Mouse (Mus musculus): ENCODE data around the gene Polr3e. TPM values are rescaled to one million over a fixed set of nuclear protein-coding genes. Genes with fewer than 3 reads are reported as not detected.
"Not testable (repeated sequence)": the region's sequence is repeated elsewhere in the genome, so short reads cannot be mapped to it uniquely, and the experiment has no call there.

Gene Polr3e
- polyA plus RNA-seq, 1 experiment, result 8.9 TPM

DNA sequence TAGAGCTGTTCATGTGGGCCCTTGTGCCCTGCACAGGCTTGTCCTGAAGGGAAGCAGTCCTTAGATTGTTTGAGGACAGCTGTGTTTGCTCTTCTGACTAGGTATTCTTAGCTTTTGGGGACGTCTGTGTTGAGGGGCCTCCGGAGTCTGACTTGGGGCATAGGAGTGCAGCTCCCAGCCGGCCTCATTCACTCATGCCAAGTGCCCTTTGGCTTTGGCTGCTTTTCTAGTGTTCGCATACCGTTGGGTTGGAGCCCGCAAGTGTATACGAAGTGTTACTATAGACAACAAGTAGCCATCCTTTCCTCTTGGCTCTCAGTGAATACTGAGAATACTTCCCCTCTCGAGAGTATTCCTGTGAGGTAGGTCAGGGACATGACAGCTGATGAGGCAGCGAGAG is 20.7 kb downstream of the Polr3e start:
- Histone ChIP-seq H3K9me3 (no peaks in the 10 kb centered on the region), H3K27me3 (replicated peaks) (no peaks in the 10 kb centered on the region), H3K4me3 (replicated peaks) (no peak overlapping the region), H3K36me3 (replicated peaks; ENCODE audit: low read length) (peaks cover 100% of the 10 kb centered on the region), H3K4me1 (peaks cover 7% of the 10 kb centered on the region; the same call in 1 of the 2 replicates)
- TF ChIP-seq GATA1 (IDR thresholded peaks at IDR 0.05; ENCODE audit: borderline replicate concordance, low read length) (no peak), FLI1 (IDR thresholded peaks at IDR 0.05; ENCODE audit: low read length) (no peak)

DNA sequence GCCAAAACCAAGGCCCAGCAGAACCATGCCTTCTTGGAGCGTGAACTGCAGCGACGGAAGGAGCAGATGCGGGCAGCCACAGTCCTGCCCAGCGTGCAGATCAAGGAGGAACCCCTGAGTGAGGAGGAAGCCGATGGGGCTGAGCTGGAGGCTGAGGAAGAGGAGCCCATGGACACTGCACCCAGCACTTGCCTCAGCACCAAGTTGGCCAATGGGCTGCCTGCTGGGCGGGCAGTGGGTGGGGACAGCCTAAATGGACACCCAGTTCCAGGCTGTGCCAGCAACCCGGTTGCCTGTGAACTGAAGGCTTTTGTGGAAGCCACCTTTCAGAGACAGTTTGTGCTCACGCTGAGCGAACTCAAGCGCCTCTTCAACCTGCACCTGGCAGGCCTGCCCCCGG is 22.8 kb downstream of the Polr3e start:
- Histone ChIP-seq H3K4me1 (peaks cover 3% of the 10 kb centered on the region; the same call in 1 of the 2 replicates), H3K27me3 (replicated peaks) (no peaks in the 10 kb centered on the region), H3K9me3 (no peaks in the 10 kb centered on the region), H3K4me3 (replicated peaks) (no peak overlapping the region), H3K36me3 (replicated peaks; ENCODE audit: low read length) (peaks cover 98% of the 10 kb centered on the region)
- TF ChIP-seq GATA1 (IDR thresholded peaks at IDR 0.05; ENCODE audit: borderline replicate concordance, low read length), result no peak
- TF ChIP-seq FLI1 (IDR thresholded peaks at IDR 0.05; ENCODE audit: low read length), result no peak

DNA sequence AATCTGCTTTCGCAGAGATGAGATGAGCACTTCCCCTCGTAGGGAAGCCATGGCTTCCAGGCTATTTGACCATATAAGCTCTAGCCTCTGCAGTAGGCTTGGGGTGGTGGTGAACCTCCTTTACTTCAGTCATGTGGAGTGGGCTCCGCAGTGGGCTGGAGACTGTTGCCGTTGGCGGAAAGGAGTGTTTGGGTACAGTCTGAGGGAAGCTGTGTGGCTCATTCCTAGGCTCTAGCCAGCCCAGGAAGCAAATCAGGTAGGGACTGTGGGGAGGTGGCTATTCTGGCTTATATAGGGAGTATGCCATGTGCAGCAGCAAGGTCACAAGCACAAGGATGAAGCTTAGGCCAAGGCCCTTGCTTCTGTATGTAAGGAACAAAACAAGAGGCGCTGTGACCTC is 23.7 kb downstream of the Polr3e start:
- peaks cover 98% of the 10 kb centered on the region for H3K36me3 ChIP-seq (replicated peaks; ENCODE audit: low read length)
- TF ChIP-seq GATA1 (IDR thresholded peaks at IDR 0.05; ENCODE audit: borderline replicate concordance, low read length), result no peak
- TF ChIP-seq FLI1 (IDR thresholded peaks at IDR 0.05; ENCODE audit: low read length), result no peak

DNA sequence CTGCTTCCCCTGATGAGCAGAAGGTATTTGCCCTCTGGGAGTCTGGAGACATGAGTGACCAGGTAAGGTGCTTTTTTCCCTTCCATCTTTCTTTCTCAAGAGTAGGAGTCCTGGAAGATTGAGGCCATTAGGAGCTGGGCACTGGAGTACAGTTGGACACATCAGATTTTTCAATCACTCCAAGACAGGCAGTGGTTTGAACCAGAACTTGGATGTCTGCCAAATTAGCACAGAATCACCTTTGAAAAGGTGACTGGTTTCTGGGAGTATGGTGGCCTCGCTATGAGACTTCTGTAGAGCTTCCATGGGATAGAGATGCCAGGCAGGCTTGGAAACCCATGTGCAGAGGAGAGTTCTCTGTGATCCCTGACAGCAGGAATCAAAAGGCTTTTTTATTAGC is 25.0 kb downstream of the Polr3e start:
- Histone ChIP-seq H3K4me1 (peaks cover 3% of the 10 kb centered on the region; the same call in 1 of the 2 replicates), H3K27me3 (replicated peaks) (no peaks in the 10 kb centered on the region), H3K36me3 (replicated peaks; ENCODE audit: low read length) (peaks cover 92% of the 10 kb centered on the region), H3K9me3 (no peaks in the 10 kb centered on the region), H3K4me3 (replicated peaks) (no peak overlapping the region)
- TF ChIP-seq GATA1 (IDR thresholded peaks at IDR 0.05; ENCODE audit: borderline replicate concordance, low read length) (no peak), FLI1 (IDR thresholded peaks at IDR 0.05; ENCODE audit: low read length) (no peak)

More for the DNA sequence above, 23.7 kb downstream of the Polr3e start:
- peaks cover 3% of the 10 kb centered on the region; the same call in 1 of the 2 replicates for H3K4me1 ChIP-seq
- no peaks in the 10 kb centered on the region for H3K27me3 ChIP-seq (replicated peaks)
- no peak overlapping the region for H3K4me3 ChIP-seq (replicated peaks)
- no peaks in the 10 kb centered on the region for H3K9me3 ChIP-seq

DNA sequence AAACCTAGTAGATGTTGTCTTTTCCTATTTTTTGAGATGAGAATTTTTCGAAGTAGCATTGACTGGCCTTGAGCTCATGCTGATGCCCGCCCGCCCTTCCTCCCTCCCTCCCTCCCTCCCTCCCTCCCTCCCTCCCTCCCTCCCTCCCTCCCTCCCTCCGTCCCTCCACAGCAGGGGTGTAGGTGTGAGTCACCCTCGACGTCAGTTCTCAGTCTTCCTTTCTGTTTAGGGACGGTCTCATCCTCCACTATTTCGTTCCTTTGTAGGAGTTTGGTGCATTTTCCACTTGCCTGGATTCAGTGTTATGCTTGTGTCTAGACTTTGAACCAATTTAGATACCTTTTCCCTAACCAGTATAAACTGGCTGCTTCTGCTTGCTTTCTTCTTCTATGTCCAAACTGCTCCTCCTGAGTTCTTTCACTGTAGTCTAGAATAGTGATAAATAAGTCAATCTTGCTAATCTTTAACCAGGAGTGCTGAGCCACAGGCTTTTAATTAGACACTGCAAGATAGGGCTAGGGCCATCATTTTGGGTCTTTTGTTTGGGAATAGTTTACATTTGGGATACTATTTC is 26.5 kb downstream of the Polr3e start:
- H3K4me3 ChIP-seq (replicated peaks), result no peak overlapping the region
- no peaks in the 10 kb centered on the region for H3K27me3 ChIP-seq (replicated peaks)
- no peaks in the 10 kb centered on the region for H3K9me3 ChIP-seq
- H3K4me1 ChIP-seq, result peaks cover 3% of the 10 kb centered on the region; the same call in 1 of the 2 replicates
- no peak for TF ChIP-seq FLI1 (IDR thresholded peaks at IDR 0.05; ENCODE audit: low read length)
- TF ChIP-seq GATA1 (IDR thresholded peaks at IDR 0.05; ENCODE audit: borderline replicate concordance, low read length), result no peak
- H3K36me3 ChIP-seq (replicated peaks; ENCODE audit: low read length), result peaks cover 89% of the 10 kb centered on the region

DNA sequence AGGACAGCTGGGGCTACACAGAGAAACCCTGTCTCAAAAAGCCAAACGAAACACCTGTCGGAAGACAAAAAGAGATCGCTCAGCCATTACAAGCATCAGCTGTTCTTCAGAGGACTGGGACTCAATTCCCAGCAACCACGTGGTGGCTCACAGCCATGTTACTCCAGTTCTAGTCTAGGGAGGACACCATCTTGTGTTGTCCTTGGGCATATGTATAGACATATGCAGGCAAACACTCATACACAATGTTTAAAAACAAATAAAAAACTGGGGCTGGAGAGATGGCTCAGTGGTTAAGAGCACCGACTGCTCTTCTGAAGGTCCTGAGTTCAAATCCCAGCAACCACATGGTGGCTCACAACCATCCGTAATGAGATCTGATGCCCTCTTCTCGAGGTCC is 36.0 kb downstream of the Polr3e start:
- peaks cover 32% of the 10 kb centered on the region for H3K36me3 ChIP-seq (replicated peaks; ENCODE audit: low read length)
- not testable (repeated sequence) for H3K4me1 ChIP-seq; H3K4me3 ChIP-seq (replicated peaks); H3K9me3 ChIP-seq; H3K27me3 ChIP-seq (replicated peaks)

DNA sequence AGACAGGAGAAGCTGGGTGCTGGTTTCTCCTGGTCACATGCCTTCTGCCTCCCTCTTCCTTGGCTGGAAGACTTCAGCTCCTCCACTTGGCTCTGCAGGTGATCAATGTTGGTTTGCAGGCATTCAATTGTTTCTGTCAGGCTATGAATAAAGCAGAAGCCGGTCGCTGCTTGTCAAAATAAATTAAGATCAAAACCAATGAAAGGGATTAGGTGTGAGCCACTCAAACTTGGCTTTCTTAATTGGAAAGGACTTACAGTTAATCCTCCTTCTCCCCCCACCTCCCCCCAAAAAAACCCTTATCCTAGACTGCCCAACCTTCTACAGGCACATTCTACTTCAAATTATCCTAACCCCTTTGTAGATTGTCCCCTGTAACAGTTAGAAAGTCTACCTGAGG is 42.6 kb downstream of the Polr3e start:
- H3K27me3 ChIP-seq (replicated peaks), result no peaks in the 10 kb centered on the region
- TF ChIP-seq FLI1 (IDR thresholded peaks at IDR 0.05; ENCODE audit: low read length) (no peak), GATA1 (IDR thresholded peaks at IDR 0.05; ENCODE audit: borderline replicate concordance, low read length) (no peak)
- no peaks in the 10 kb centered on the region for H3K9me3 ChIP-seq
- peaks cover 50% of the 10 kb centered on the region for H3K36me3 ChIP-seq (replicated peaks; ENCODE audit: low read length)
- H3K4me3 ChIP-seq (replicated peaks), result no peak overlapping the region
- H3K4me1 ChIP-seq, result peaks cover 27% of the 10 kb centered on the region

DNA sequence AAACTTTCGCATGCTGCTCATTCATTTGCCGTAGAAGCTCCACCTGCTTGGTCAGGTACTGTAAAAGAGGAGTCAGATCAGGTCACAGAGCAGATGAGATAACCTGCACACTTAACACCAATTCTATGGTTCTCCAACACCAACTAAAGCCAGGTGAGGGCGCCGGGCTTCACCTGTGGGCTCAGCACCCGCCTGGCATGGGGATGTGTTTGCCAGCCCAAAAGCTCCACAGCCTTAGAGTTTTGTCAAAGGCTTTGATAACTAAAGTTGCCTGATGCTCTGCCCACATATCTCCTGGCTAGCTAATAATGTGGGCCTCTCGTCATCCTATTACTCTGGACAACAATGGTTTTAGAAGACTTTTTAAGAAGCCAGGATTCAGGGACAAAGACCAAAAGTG is 43.1 kb downstream of the Polr3e start:
- no peaks in the 10 kb centered on the region for H3K27me3 ChIP-seq (replicated peaks)

DNA sequence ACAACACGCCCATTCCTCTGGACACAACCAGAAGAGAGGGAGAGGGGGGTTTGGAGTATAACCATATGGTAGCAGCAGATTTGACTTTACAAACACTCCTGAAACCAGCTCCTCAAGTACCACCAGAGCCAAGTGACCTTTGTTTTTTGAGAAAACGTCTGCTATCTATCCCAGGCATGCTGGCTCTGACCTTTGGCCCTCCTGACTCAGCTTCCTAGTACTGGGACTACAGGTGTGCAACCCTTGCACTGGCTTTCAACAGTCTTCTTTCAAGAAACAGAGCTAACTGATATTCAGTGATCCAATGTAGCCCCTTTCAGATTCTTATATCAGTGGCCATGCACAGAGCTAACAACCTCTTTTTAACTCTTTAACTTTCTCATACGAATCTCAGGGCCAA is 44.3 kb downstream of the Polr3e start:
- H3K9me3 ChIP-seq, result no peaks in the 10 kb centered on the region
- H3K27me3 ChIP-seq (replicated peaks), result no peaks in the 10 kb centered on the region
- peaks cover 40% of the 10 kb centered on the region for H3K36me3 ChIP-seq (replicated peaks; ENCODE audit: low read length)
- TF ChIP-seq FLI1 (IDR thresholded peaks at IDR 0.05; ENCODE audit: low read length) (no peak), GATA1 (IDR thresholded peaks at IDR 0.05; ENCODE audit: borderline replicate concordance, low read length) (no peak)
- peaks cover 35% of the 10 kb centered on the region for H3K4me1 ChIP-seq
- no peak overlapping the region for H3K4me3 ChIP-seq (replicated peaks)

More for the DNA sequence above, 43.1 kb downstream of the Polr3e start:
- Histone ChIP-seq H3K36me3 (replicated peaks; ENCODE audit: low read length) (peaks cover 50% of the 10 kb centered on the region), H3K4me1 (peaks cover 30% of the 10 kb centered on the region), H3K9me3 (no peaks in the 10 kb centered on the region), H3K4me3 (replicated peaks) (no peak overlapping the region)
- no peak for TF ChIP-seq FLI1 (IDR thresholded peaks at IDR 0.05; ENCODE audit: low read length)
- TF ChIP-seq GATA1 (IDR thresholded peaks at IDR 0.05; ENCODE audit: borderline replicate concordance, low read length), result no peak

DNA sequence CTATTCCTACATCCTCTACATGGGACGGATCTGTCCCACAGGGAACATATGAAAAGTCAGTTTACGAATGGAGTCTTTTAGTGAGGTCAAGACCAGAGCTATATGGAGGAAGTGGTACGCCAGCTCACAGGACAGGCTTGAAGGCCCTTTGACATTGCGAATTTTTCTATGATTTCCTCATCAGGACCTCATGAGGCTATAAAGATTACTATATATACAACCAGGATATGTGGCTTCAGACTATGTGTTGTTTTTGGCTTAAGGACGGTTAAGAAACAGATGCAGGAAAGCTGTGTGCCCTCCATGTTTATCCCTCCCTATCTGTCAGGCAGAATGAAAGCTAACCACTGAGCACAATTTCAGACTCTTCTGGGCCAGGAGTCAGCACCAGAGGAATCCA is 45.6 kb downstream of the Polr3e start:
- H3K27me3 ChIP-seq (replicated peaks), result no peaks in the 10 kb centered on the region
- H3K36me3 ChIP-seq (replicated peaks; ENCODE audit: low read length), result peaks cover 36% of the 10 kb centered on the region
- no peak for TF ChIP-seq GATA1 (IDR thresholded peaks at IDR 0.05; ENCODE audit: borderline replicate concordance, low read length)
- no peak for TF ChIP-seq FLI1 (IDR thresholded peaks at IDR 0.05; ENCODE audit: low read length)

DNA sequence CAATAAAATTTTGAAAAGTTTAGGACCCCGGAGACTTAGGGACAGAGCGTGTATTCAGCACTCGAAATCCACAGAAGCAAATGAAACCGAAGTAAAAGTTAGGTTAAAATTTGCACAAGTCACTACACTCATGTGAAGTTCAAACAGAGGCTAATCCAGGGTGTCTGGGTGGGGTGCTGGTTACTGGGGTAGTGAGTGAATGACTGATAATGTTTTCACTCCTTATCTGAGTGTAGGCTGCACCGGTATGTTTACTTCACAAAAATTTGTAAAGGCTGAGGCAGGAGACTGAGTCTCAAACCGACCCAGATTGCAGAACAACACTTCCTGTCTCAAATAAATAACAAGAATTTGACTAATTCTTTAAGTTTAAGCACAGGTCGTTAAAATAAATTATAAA is 51.7 kb downstream of the Polr3e start:
- H3K4me1 ChIP-seq, result peaks cover 35% of the 10 kb centered on the region
- H3K4me3 ChIP-seq (replicated peaks), result no peak overlapping the region
- TF ChIP-seq FLI1 (IDR thresholded peaks at IDR 0.05; ENCODE audit: low read length) (no peak), GATA1 (IDR thresholded peaks at IDR 0.05; ENCODE audit: borderline replicate concordance, low read length) (no peak)
- no peaks in the 10 kb centered on the region for H3K27me3 ChIP-seq (replicated peaks)
- H3K9me3 ChIP-seq, result no peaks in the 10 kb centered on the region
- peaks cover 10% of the 10 kb centered on the region for H3K36me3 ChIP-seq (replicated peaks; ENCODE audit: low read length)

More for the DNA sequence above, 45.6 kb downstream of the Polr3e start:
- Histone ChIP-seq H3K9me3 (no peaks in the 10 kb centered on the region), H3K4me1 (peaks cover 35% of the 10 kb centered on the region), H3K4me3 (replicated peaks) (no peak overlapping the region)

All from megakaryocyte, embryonic 14.5 days (primary cell).